Mouse (Mus musculus): Measurements from ENCODE around the gene Pitpnm2.

- no peak for TF ChIP-seq CTCF (IDR thresholded peaks at IDR 0.05; ENCODE audit: low read depth, low read length)
- TF ChIP-seq POLR2A (IDR thresholded peaks at IDR 0.05; ENCODE audit: extremely low read depth, insufficient read depth, low read length), result no peak
Measured at GRCm38 (mm10) chr5:124217566-124218249, 31.9 kb downstream of the Pitpnm2 start.
